Mouse (Mus musculus): ENCODE measurements around the gene Lypla2.

- TF ChIP-seq POLR2A (IDR thresholded peaks at IDR 0.05; ENCODE audit: borderline replicate concordance, low read depth, low read length), result no peak
- TF ChIP-seq CTCF (IDR thresholded peaks at IDR 0.05; ENCODE audit: low read depth, low read length), result no peak
Measured at GRCm38 (mm10) chr4:135929405-135929804, 43.0 kb downstream of the Lypla2 start.

All from bone marrow macrophage, adult 2 months (primary cell).